Mouse (Mus musculus) embryonic facial prominence, embryonic 13.5 days (tissue): ENCODE measurements around the gene Lnpk. TPM values are rescaled to one million over a fixed set of nuclear protein-coding genes. Genes with fewer than 3 reads are reported as not detected.

ENCODE experiments used
- ATAC-seq: fragments of 200-750 bp; cut with Nextera tagmentation; 2 replicates; pipeline ENCODE4 v1.8.0; 2017; ENCODE audit warnings: low read depth; ENCODE audit not compliant: insufficient number of reproducible peaks, insufficient read depth, low FRiP score, low TSS enrichment
- H3K27ac ChIP-seq: fragments of 300-500 bp; sonication (generic); 2 replicates; pipeline ENCODE4 v1.5.1; 2015; ENCODE audit warnings: moderate library complexity, mild to moderate bottlenecking, inconsistent platforms
- H3K27me3 ChIP-seq: fragments of 300-500 bp; sonication (generic); 2 replicates; pipeline ENCODE4 v1.6.1; 2015; ENCODE audit warnings: mild to moderate bottlenecking, inconsistent platforms
- H3K36me3 ChIP-seq: fragments of 300-500 bp; sonication (generic); 2 replicates; pipeline ENCODE4 v1.6.1; 2015; ENCODE audit warnings: mild to moderate bottlenecking, inconsistent platforms
- H3K4me1 ChIP-seq: fragments of 300-500 bp; sonication (generic); 2 replicates; pipeline ENCODE4 v1.6.1; 2015; ENCODE audit warnings: inconsistent platforms
- H3K4me2 ChIP-seq: fragments of 300-500 bp; sonication (generic); 2 replicates; pipeline ENCODE4 v1.6.1; 2015; ENCODE audit warnings: moderate library complexity, mild to moderate bottlenecking, inconsistent platforms
- H3K4me3 ChIP-seq: fragments of 300-500 bp; sonication (generic); 2 replicates; pipeline ENCODE4 v1.5.1; 2015; ENCODE audit warnings: mild to moderate bottlenecking, inconsistent platforms
- H3K9ac ChIP-seq: fragments of 300-500 bp; sonication (generic); 2 replicates; pipeline ENCODE4 v1.6.1; 2015; ENCODE audit warnings: mild to moderate bottlenecking, inconsistent platforms
- H3K9me3 ChIP-seq: fragments of 300-500 bp; sonication (generic); 2 replicates; pipeline ENCODE4 v1.6.1; 2016; ENCODE audit warnings: inconsistent platforms
- WGBS: fragments of 180-500 bp; shearing (Covaris S2); methylation state at CpG from one replicate; pipeline ENCODE4 v1.1.7; 2015; ENCODE audit warnings: mixed read lengths; 5-methylcytosine and 5-hydroxymethylcytosine counted together
- polyA plus RNA-seq: library from polyadenylated mRNA; unstranded; fragments of >200 nt; fragmentation: Nextera tagmentation; extraction: Ambion mirVana; gene quantifications from 2 replicates; pipeline ENCODE4 v1.2.1, GENCODE M21; 2015

Gene Lnpk
- polyA plus RNA-seq, 1 experiment from 2014 or later = 39.8 TPM

DNA sequence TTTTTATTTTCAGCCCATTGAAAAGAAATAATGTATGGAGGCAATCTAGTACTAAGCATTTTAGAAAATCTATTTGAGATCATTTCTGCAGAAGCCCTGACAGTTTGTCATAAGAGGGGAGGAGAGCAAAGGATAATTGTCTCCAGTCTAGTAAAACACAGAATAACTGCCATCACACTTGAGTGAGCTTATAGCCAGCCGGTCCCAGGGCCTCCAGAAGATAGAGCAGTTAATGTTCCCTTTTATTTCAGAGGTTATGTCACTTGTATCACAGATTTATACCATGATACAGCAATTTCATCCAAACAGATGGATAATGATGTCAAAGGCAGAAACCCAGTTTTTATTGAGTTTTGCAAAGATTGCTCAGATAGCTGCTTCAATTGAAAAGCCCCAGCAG lies 89.0 kb downstream of the Lnpk start:
- Histone ChIP-seq H3K9ac (no peak overlapping the region), H3K36me3 (no peaks in the 10 kb centered on the region), H3K4me1 (peaks cover 12% of the 10 kb centered on the region), H3K4me2 (no peak overlapping the region), H3K4me3 (no peak overlapping the region), H3K27ac (no peak overlapping the region), H3K9me3 (no peaks in the 10 kb centered on the region), H3K27me3 (no peaks in the 10 kb centered on the region)
- ATAC-seq = no peak
- 58% methylated on average over 1 of the region's 1 CpGs for WGBS

DNA sequence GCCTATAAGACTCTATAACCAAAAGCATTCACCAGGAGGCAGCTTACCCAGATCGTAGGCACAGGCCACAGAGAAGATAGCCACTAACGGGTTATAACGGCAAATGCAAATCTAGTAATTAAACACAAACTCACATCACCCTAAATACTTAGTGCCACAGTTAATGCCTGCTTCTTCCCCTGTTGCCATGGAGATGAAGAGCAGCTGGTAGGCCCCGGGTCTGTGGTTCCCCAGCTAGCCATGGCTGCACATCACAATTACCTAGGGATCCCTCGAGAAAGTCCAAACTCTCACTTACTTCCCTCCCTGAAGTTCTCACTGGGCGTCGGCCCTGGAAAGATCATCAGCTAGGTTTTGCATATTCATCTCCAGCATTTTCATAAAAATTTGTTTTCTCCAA lies 90.8 kb downstream of the Lnpk start:
- H3K9ac ChIP-seq = no peak overlapping the region
- no peak for ATAC-seq
- 67% methylated on average over 7 of the region's 7 CpGs for WGBS
- H3K4me1 ChIP-seq = peaks cover 12% of the 10 kb centered on the region
- H3K27me3 ChIP-seq = no peaks in the 10 kb centered on the region
- H3K4me2 ChIP-seq = no peak overlapping the region
- H3K9me3 ChIP-seq = no peaks in the 10 kb centered on the region
- no peaks in the 10 kb centered on the region for H3K36me3 ChIP-seq
- peak overlapping the region; percentile 28; the same call in 1 of the 2 replicates for H3K27ac ChIP-seq
- H3K4me3 ChIP-seq = no peak overlapping the region

DNA sequence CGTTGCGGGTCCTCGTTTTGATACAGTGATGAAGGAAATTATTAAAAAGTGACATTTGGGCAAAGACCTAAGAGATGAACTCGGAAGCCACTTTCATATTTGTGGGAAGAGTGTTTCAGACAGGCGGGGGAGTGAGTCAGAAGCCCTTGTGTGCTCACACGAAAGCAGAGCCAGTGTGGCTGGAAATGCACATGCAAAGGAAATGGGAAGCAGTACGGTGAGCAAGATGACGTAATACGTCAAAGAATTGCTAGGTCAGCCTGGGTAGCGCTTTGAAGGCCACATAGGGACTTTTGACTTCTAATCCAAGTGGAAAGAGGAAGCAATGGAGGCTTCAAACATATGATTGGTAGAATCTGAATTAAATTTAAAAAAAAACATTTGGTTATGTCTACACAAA lies 96.6 kb downstream of the Lnpk start:
- H3K36me3 ChIP-seq = no peaks in the 10 kb centered on the region
- no peaks in the 10 kb centered on the region for H3K9me3 ChIP-seq
- no peak overlapping the region for H3K4me2 ChIP-seq
- no peak overlapping the region for H3K27ac ChIP-seq
- 70% methylated on average over 10 of the region's 10 CpGs for WGBS
- no peak overlapping the region for H3K4me3 ChIP-seq
- H3K4me1 ChIP-seq = peaks cover 6% of the 10 kb centered on the region; the same call in 1 of the 2 replicates
- no peak for ATAC-seq
- no peaks in the 10 kb centered on the region for H3K27me3 ChIP-seq
- no peak overlapping the region for H3K9ac ChIP-seq

DNA sequence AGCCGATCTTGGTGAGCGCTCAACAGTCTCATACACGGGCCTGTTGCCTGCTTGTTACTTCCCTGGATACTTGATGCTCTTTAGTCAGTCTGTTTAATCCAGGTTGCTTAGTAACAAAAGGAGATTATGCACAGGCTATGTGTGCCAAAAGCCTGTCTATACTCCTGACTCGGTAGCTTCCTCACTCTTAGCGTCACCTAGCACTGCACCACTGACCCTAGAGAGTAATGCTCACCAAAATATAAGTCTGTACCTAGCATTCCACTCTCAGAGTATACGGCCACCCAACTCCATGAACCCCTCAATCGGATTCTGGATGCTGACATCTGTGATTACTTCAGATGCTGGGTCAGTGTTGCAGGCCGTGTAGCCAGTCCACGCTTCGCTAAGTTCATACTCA lies 97.1 kb downstream of the Lnpk start:
- no peak overlapping the region for H3K4me3 ChIP-seq

More for the DNA sequence above, 97.1 kb downstream of the Lnpk start:
- Histone ChIP-seq H3K9me3 (no peaks in the 10 kb centered on the region), H3K9ac (no peak overlapping the region), H3K4me1 (peaks cover 6% of the 10 kb centered on the region; the same call in 1 of the 2 replicates), H3K4me2 (no peak overlapping the region), H3K27me3 (no peaks in the 10 kb centered on the region), H3K27ac (no peak overlapping the region), H3K36me3 (no peaks in the 10 kb centered on the region)
- WGBS = 75% methylated on average over 10 of the region's 10 CpGs
- no peak for ATAC-seq

Other genes starting within 250 kb of the Lnpk start
- gene Evx2, start 80.1 kb upstream of the Lnpk start, polyA plus RNA-seq = not detected in 2 replicates
- gene Hoxd13, start 88.9 kb upstream of the Lnpk start, polyA plus RNA-seq = not detected in 2 replicates
- gene Hoxd12, start 95.6 kb upstream of the Lnpk start, polyA plus RNA-seq = not detected in 2 replicates
- not detected in 2 replicates for gene Hoxd11, start 100.1 kb upstream of the Lnpk start, polyA plus RNA-seq
- gene Hoxd10, start 112.5 kb upstream of the Lnpk start, polyA plus RNA-seq = 0.14 TPM in 1 of 2 replicates, not detected in the other
- 0.80 and 1.4 TPM in 2 replicates for gene Hoxd9, start 118.3 kb upstream of the Lnpk start, polyA plus RNA-seq
- 2.5 and 3.7 TPM in 2 replicates for gene Hoxd8, start 125.2 kb upstream of the Lnpk start, polyA plus RNA-seq
- gene Hoxd3, start 132.5 kb upstream of the Lnpk start, polyA plus RNA-seq = 1.5 and 3.3 TPM in 2 replicates
- 0.50 TPM in 1 of 2 replicates, not detected in the other for gene Hoxd4, start 132.5 kb upstream of the Lnpk start, polyA plus RNA-seq
- 0.18 TPM in 1 of 2 replicates, not detected in the other for gene Gm28230, start 147.3 kb upstream of the Lnpk start, polyA plus RNA-seq
- gene Hoxd1, start 183.5 kb upstream of the Lnpk start, polyA plus RNA-seq = 3.8 and 5.4 TPM in 2 replicates
- 120 and 131 TPM in 2 replicates for gene Mtx2, start 246.4 kb upstream of the Lnpk start, polyA plus RNA-seq